Mouse (Mus musculus) T-helper 1 cell (primary cell): ENCODE data around the gene Hspbap1.

Experiments
- in situ Hi-C: fragments of 300-600 bp; cut with MboI, MseI; formaldehyde crosslinking; loops from one replicate; pipeline ENCODE4 v1.15.1; 2025; ENCODE audit warnings: high pct_unique_total_duplicates

The Hspbap1 gene

GRCm38 (mm10) chr16:35871048-35871851, 101.1 kb downstream of the Hspbap1 start, which contains the start of gene Parp14:
Gene Parp14, minus strand, starts transcription at chr16:35871544.
- in situ Hi-C loops: loop anchor here (5.0 kb wide), 1 partner anchor 46 kb away; no protein-coding TSS in a partner anchor

DNA sequence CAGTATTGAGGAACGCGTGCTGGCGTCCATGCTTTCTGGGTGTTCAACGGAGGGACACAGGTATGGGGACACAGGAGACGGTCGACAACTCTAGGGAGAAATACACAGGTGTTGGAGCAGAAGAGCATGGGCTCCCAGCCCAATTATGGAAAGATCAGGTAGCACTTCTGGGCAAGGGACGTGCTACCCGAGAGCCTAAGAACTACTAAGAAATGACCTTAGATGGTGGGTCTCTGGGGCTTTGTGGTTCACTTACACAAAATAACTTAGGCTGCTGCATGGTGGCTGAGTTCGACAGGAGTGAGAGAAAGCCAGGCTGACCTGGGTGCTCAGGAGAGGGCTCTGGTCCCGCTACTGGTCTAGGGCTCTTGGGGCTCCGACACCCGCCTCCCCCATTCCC, 101.7 kb downstream of the Hspbap1 start:
- in situ Hi-C loops: loop anchor here (5.0 kb wide), 1 partner anchor 45 kb away; no protein-coding TSS in a partner anchor

DNA sequence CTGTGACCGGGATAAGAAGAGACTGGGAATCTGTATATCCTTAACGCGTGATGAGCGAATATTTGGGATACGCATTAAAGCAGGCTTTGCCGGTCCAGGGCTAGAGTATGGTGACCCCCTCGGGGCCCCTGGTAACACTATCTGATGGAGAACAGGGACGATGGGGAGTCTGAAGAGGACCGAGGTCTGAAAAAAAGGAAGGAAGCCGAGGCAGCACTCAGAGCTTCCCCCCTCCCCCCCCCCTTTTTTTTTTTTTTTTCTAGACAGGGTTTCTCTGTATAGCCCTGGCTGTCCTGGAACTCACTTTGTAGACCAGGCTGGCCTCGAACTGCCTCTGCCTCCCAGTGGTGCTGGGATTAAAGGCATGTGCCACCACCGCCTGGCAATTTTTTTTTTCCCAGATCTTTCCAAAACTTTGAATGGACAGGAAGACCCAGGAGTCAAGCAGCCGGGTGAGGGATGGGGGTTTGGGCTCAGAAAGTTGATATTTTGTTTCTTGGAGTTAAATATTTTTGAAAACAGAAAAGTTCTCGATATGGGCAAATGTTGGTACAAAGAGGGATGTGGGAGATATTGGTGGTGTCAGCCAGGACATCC, 102.3 kb downstream of the Hspbap1 start:
- in situ Hi-C loops: loop anchor here (5.0 kb wide), 1 partner anchor 45 kb away; no protein-coding TSS in a partner anchor

GRCm38 (mm10) chr16:35874416-35874815, 104.2 kb downstream of the Hspbap1 start:
- in situ Hi-C loops: loop anchor here (5.0 kb wide), 1 partner anchor 43 kb away; no protein-coding TSS in a partner anchor
